Mouse (Mus musculus) G1E (cell line): ENCODE measurements around the gene Patj.

ENCODE experiments used
- CTCF ChIP-seq: IDR thresholded peaks from 2 replicates; pipeline ENCODE4 v1.5.1; 2012; ENCODE audit warnings: low read depth, low read length, inconsistent platforms, mixed read lengths
- GATA2 ChIP-seq: IDR thresholded peaks from 2 replicates; pipeline ENCODE4 v1.6.1; 2012; ENCODE audit warnings: low read depth, low read length, inconsistent platforms, borderline replicate concordance
- POLR2AphosphoS5 ChIP-seq: IDR thresholded peaks from 2 replicates; pipeline ENCODE4 v1.6.1; 2012; ENCODE audit warnings: low read depth, low read length, inconsistent platforms; ENCODE audit not compliant: insufficient replicate concordance

GRCm38 (mm10) chr4:98436664-98437363, 41.2 kb downstream of the Patj start:
- TF ChIP-seq CTCF (no peak), GATA2 (no peak), POLR2AphosphoS5 (no peak)
